Mouse (Mus musculus) stomach, postnatal 0 days (tissue): ENCODE results near the gene Agtrap.

ENCODE experiments used
- CTCF ChIP-seq: IDR thresholded peaks from 2 replicates; pipeline ENCODE4 v1.5.1; 2016; ENCODE audit warnings: antibody characterized with exemption, low read depth, mild to moderate bottlenecking, moderate library complexity
- EP300 ChIP-seq: optimal IDR thresholded peaks from 2 replicates; pipeline ENCODE3; 2016; ENCODE audit warnings: antibody characterized with exemption

DNA sequence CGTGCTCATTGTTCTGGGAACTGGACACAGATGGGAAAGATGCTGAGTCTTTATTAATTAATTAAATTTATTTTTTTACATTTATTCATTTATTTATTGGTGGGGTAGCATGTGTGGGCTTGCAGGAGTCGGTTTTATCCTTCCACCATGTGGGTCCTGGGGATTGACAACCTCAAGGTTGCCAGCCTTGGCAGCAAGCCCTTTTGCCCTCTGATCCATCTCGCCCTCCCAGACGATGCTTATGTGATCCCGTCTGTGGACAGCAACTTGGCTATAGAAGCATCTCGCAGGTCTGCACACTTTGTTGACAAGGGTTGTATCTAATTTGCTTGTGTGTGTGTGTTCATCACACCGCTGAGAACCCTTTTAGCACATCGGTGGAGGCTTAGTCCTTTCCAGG lies 49.7 kb upstream of the Agtrap start:
- TF ChIP-seq CTCF (no peak), EP300 (no peak)
